Mouse (Mus musculus): Measurements from ENCODE around the gene Slc22a5.
"Not testable (repeated sequence)": the region's sequence is repeated elsewhere in the genome, so short reads cannot be mapped to it uniquely, and the experiment has no call there.

Gene Slc22a5

GRCm38 (mm10) chr11:53889091-53889645 is 2.3 kb downstream of the Slc22a5 start:
- DNase-seq (ENCODE audit: low spot score in 2 of 2) = no peak

- DNase-seq (ENCODE audit: low spot score in 2 of 2) = no peak
Observed at GRCm38 (mm10) chr11:53888242-53888641, 3.2 kb downstream of the Slc22a5 start.

- no peak for DNase-seq (ENCODE audit: low spot score in 2 of 2)
Observed at GRCm38 (mm10) chr11:53883287-53883686, 8.2 kb downstream of the Slc22a5 start.

GRCm38 (mm10) chr11:53878096-53878495 is 13.4 kb downstream of the Slc22a5 start:
- DNase-seq (ENCODE audit: low spot score in 2 of 2) = not testable (repeated sequence)

- DNase-seq (ENCODE audit: low spot score in 2 of 2) = no peak
Observed at GRCm38 (mm10) chr11:53876488-53876887, 15.0 kb downstream of the Slc22a5 start.

- no peak for DNase-seq (ENCODE audit: low spot score in 2 of 2)
Observed at GRCm38 (mm10) chr11:53874706-53875105, 16.8 kb downstream of the Slc22a5 start.

GRCm38 (mm10) chr11:53873909-53874704 is 17.4 kb downstream of the Slc22a5 start:
- DNase-seq (ENCODE audit: low spot score in 2 of 2) = not testable (repeated sequence)

- no peak for DNase-seq (ENCODE audit: low spot score in 2 of 2)
Observed at GRCm38 (mm10) chr11:53871786-53872507, 19.5 kb downstream of the Slc22a5 start.

GRCm38 (mm10) chr11:53869172-53869571 is 22.3 kb downstream of the Slc22a5 start:
- no peak for DNase-seq (ENCODE audit: low spot score in 2 of 2)

- not testable (repeated sequence) for DNase-seq (ENCODE audit: low spot score in 2 of 2)
Observed at GRCm38 (mm10) chr11:53868323-53868722, 23.1 kb downstream of the Slc22a5 start.

GRCm38 (mm10) chr11:53864724-53865310 is 26.6 kb downstream of the Slc22a5 start:
- not testable (repeated sequence) for DNase-seq (ENCODE audit: low spot score in 2 of 2)

GRCm38 (mm10) chr11:53860944-53861343 is 30.5 kb downstream of the Slc22a5 start:
- DNase-seq (ENCODE audit: low spot score in 2 of 2) = not testable (repeated sequence)

GRCm38 (mm10) chr11:53858761-53859580 is 32.5 kb downstream of the Slc22a5 start, which contains the start of gene Gm12216:
Gene Gm12216 (minus strand): TSS chr11:53859256.
- peak in 1 of 2 experiments; percentile 9 for DNase-seq (ENCODE audit: low spot score in 2 of 2)

- DNase-seq (ENCODE audit: low spot score in 2 of 2) = no peak
Observed at GRCm38 (mm10) chr11:53858058-53858760, 33.3 kb downstream of the Slc22a5 start.

GRCm38 (mm10) chr11:53853665-53854064 is 37.8 kb downstream of the Slc22a5 start:
- no peak for DNase-seq (ENCODE audit: low spot score in 2 of 2)

GRCm38 (mm10) chr11:53851795-53852194 is 39.7 kb downstream of the Slc22a5 start:
- no peak for DNase-seq (ENCODE audit: low spot score in 2 of 2)

GRCm38 (mm10) chr11:53849588-53850320 is 41.7 kb downstream of the Slc22a5 start:
- peak; percentile 55 to 77 for DNase-seq (ENCODE audit: low spot score in 2 of 2)

- no peak for DNase-seq (ENCODE audit: low spot score in 2 of 2)
Observed at GRCm38 (mm10) chr11:53845680-53846079, 45.8 kb downstream of the Slc22a5 start.

GRCm38 (mm10) chr11:53843106-53843505 is 48.4 kb downstream of the Slc22a5 start:
- DNase-seq (ENCODE audit: low spot score in 2 of 2) = no peak

GRCm38 (mm10) chr11:53842161-53842581 is 49.3 kb downstream of the Slc22a5 start:
- no peak for DNase-seq (ENCODE audit: low spot score in 2 of 2)

Measured in cerebellum, postnatal 4 days (tissue).